ENCODE assay signal across 19 mouse cellular contexts in the genomic region with DNA sequence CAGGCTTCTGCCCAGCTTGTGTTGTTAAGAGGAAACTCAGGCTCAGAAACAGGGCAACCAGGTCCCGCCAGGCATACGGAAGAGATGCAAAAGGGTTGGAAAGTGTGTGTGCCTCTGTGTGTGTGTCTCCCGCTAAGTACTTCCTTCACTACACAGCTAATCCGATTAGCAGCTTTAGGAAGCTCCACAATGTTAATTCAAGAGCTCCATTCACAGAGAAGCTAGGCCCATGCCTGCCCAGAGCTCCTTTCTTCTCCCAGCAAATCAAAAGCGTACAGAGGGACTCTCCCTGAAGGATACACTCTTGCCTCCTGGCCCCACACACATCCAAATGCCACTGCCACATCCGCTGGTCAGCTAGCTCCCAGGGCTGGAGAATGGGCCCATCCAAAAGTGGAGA. TPM values are rescaled to one million over a fixed set of nuclear protein-coding genes. Genes with fewer than 3 reads are reported as not detected.
A peak's percentile ranks its signal among the peaks of the same experiment; 100 is the strongest.
DNase-seq lines count a peak whose midpoint lies in the region; ATAC-seq lines count a peak whose summit lies in the region.
"Had no signal": no experiment of that assay in that cellular context is flagged by ENCODE, and none has a peak within 500 bp of the region (broad histone marks: within the 10 kb centered on the region; RNA-seq: fewer than 3 reads in every experiment).

No protein-coding gene starts in this region.

- H3K4me2 ChIP-seq in forebrain, embryonic 15.5 days (replicated peaks), result no peak overlapping the region
- H3K4me2 ChIP-seq in midbrain, embryonic 13.5 days (replicated peaks), result no peak overlapping the region
- H3K4me2 ChIP-seq: heart, embryonic 12.5 days; lung, embryonic 15.5 days had no signal

- H3K36me3 ChIP-seq in forebrain, embryonic 10.5 days (replicated peaks), result no peaks in the 10 kb centered on the region
- no peaks in the 10 kb centered on the region for H3K36me3 ChIP-seq in forebrain, embryonic 15.5 days
- H3K36me3 ChIP-seq in midbrain, embryonic 13.5 days, result no peaks in the 10 kb centered on the region
- H3K36me3 ChIP-seq: heart, embryonic 12.5 days; lung, embryonic 15.5 days had no signal

- H3K9ac ChIP-seq in forebrain, embryonic 15.5 days (replicated peaks), result no peak overlapping the region
- no peak overlapping the region for H3K9ac ChIP-seq in midbrain, embryonic 13.5 days (replicated peaks)
- H3K9ac ChIP-seq: heart, embryonic 12.5 days; liver, embryonic 14.5 days; lung, embryonic 15.5 days had no signal

- peaks cover 100% of the 10 kb centered on the region for H3K27me3 ChIP-seq in forebrain, embryonic 10.5 days (ENCODE audit: poor library complexity, severe bottlenecking)
- H3K27me3 ChIP-seq in forebrain, embryonic 15.5 days, result peaks cover 76% of the 10 kb centered on the region
- peaks cover 98% of the 10 kb centered on the region for H3K27me3 ChIP-seq in midbrain, embryonic 13.5 days
- H3K27me3 ChIP-seq: lung, embryonic 15.5 days had no signal

- WGBS in forebrain, embryonic 10.5 days, result 2% methylated on average over 6 of the region's 6 CpGs
- 5% methylated on average over 6 of the region's 6 CpGs for WGBS in forebrain, embryonic 15.5 days
- WGBS in midbrain, embryonic 13.5 days, result 5% methylated on average over 6 of the region's 6 CpGs

- H3K4me3 ChIP-seq in forebrain, embryonic 10.5 days, result no peak overlapping the region
- H3K4me3 ChIP-seq in forebrain, embryonic 15.5 days, result no peak overlapping the region
- H3K4me3 ChIP-seq in midbrain, embryonic 13.5 days (replicated peaks), result no peak overlapping the region
- H3K4me3 ChIP-seq: heart, embryonic 12.5 days; lung, embryonic 15.5 days had no signal

- ATAC-seq in forebrain, embryonic 15.5 days (replicated peaks), result no peak
- ATAC-seq in midbrain, embryonic 13.5 days, result peak; percentile 85
- ATAC-seq: hindbrain, embryonic 16.5 days had no signal

- H3K9me3 ChIP-seq in forebrain, embryonic 10.5 days, result no peaks in the 10 kb centered on the region; the same call in 1 of the 2 replicates
- H3K9me3 ChIP-seq in forebrain, embryonic 15.5 days, result no peaks in the 10 kb centered on the region
- H3K9me3 ChIP-seq in midbrain, embryonic 13.5 days, result no peaks in the 10 kb centered on the region
- H3K9me3 ChIP-seq: heart, embryonic 12.5 days; lung, embryonic 15.5 days had no signal

- no peak overlapping the region for H3K27ac ChIP-seq in forebrain, embryonic 10.5 days
- H3K27ac ChIP-seq in forebrain, embryonic 15.5 days (replicated peaks), result no peak overlapping the region
- no peak overlapping the region for H3K27ac ChIP-seq in midbrain, embryonic 13.5 days
- H3K27ac ChIP-seq: kidney, postnatal 0 days; liver, embryonic 14.5 days; lung, embryonic 15.5 days; macrophage had no signal

- peak; percentile 51 for DNase-seq in forebrain, embryonic 10.5 days (ENCODE audit: extremely low spot score, low spot score)
- DNase-seq in embryo, embryonic 11 days, result peak; percentile 35
- peak; percentile 75 for DNase-seq in retina, postnatal 1 day
- no peak for DNase-seq in layer of hippocampus, postnatal 14 days (ENCODE audit: low spot score in 2 of 2)
- no peak for DNase-seq in natural killer cell, adult 2 months (ENCODE audit: low spot score in 2 of 2)
- no peak for DNase-seq in spleen, postnatal 4 days (ENCODE audit: low spot score in 2 of 2)
- DNase-seq: heart, adult 11 months; heart, postnatal 36 days; kidney, adult 18-20 months; thymus, postnatal 36 days had no signal

- H3K4me1 ChIP-seq in forebrain, embryonic 10.5 days, result peaks cover 28% of the 10 kb centered on the region
- H3K4me1 ChIP-seq in forebrain, embryonic 15.5 days, result no peaks in the 10 kb centered on the region
- H3K4me1 ChIP-seq in midbrain, embryonic 13.5 days (replicated peaks), result peaks cover 28% of the 10 kb centered on the region
- H3K4me1 ChIP-seq: heart, embryonic 12.5 days; lung, embryonic 15.5 days had no signal

RNA-seq across cellular contexts. Expression of a gene that starts 29.3 kb away (rescaled TPM):
- 1.1 and 1.2 TPM in 2 replicates for polyA plus RNA-seq in forebrain, embryonic 10.5 days (2016; fragmentation: Nextera tagmentation; extraction: Ambion mirVana)
- polyA plus RNA-seq in forebrain, embryonic 15.5 days (2015; fragmentation: Nextera tagmentation; extraction: Ambion mirVana), result 0.77 and 0.85 TPM in 2 replicates
- polyA plus RNA-seq in midbrain, embryonic 13.5 days (2015; fragmentation: Nextera tagmentation; extraction: Ambion mirVana), result 1.4 and 1.6 TPM in 2 replicates
- under 1 TPM; 0.60 to 0.72 TPM for total RNA-seq in layer of hippocampus, postnatal 14 days (2021)
- total RNA-seq: MEL had no signal
- polyA plus RNA-seq: kidney, postnatal 0 days; liver, embryonic 14.5 days; lung, embryonic 15.5 days; macrophage had no signal

Comparison
In these comparisons a context has a peak if more than half of its experiments do, and no peak if none do; other contexts are left out.
1. DNase-seq: peak in forebrain, embryonic 10.5 days (single experiment), embryo, embryonic 11 days (single experiment) and retina, postnatal 1 day (single experiment); none in layer of hippocampus, postnatal 14 days (0 of 2), natural killer cell, adult 2 months (0 of 2) and spleen, postnatal 4 days (0 of 2).